Mouse (Mus musculus) R1 (cell line): ENCODE results near the gene Spout1.
"Not testable (repeated sequence)": the region's sequence is repeated elsewhere in the genome, so short reads cannot be mapped to it uniquely, and the experiment has no call there.

Experiments
- DNase-seq: peaks from one replicate; pipeline ENCODE4 v3.0.0-alpha.2; 2018; ENCODE audit warnings: low read depth, low spot score

Spout1 gene

DNA sequence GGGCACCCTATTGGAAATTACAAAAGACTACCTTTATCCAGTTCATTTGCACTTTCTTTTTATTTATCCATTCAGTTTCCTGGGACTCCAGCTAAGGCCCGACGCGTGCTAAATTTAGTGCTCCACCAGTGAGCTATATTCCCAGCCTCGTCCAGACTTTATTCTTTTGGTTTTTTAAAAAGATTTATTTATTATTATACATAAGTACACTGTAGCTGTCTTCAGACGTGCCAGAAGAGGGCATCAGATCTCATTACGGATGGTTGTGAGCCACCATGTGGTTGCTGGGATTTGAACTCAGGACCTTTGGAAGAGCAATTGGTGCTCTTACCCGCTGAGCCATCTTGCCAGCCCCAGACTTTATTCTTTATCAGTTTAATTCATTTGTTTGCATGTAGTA is 452 bp upstream of the Spout1 start:
- not testable (repeated sequence) for DNase-seq

DNA sequence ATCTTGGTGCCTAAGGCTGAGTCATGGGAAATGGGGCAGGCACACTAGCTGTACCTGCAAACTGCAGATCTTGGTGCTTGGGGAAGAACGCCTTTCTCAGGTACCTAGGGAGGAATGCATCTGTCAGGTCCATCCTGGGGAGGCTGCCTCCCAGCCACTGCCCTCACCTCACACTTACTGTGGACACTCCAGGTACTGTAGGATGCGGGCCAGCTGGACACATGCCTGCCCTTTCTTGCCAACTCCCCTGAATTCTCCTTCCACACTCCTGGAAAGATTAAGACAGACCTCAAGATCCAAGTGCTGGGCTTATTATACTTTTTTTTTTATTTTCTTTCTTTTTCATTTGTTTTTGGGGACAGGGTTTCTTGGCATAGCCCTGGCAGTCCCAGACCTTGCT is 1.7 kb downstream of the Spout1 start:
- DNase-seq = no peak

DNA sequence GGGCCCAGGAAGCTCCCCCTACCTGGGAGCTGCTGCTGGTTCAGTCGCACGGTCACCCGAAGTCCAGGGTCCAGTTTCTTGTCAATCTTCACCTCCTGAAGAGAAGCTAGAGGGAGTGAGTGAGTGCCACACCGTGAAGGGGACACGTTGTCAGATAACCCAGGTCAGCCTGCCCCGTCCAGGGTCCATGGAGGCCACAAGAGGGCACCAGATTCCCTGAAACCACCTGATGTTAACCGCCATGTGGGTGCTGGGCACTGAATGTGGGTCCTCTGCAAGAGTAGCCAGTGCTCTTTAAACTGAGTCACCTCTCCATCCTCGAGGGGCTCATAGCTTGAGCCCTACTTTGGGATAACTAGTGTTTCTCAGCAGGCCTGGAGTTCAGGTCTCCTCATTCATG is 2.4 kb downstream of the Spout1 start:
- no peak for DNase-seq

DNA sequence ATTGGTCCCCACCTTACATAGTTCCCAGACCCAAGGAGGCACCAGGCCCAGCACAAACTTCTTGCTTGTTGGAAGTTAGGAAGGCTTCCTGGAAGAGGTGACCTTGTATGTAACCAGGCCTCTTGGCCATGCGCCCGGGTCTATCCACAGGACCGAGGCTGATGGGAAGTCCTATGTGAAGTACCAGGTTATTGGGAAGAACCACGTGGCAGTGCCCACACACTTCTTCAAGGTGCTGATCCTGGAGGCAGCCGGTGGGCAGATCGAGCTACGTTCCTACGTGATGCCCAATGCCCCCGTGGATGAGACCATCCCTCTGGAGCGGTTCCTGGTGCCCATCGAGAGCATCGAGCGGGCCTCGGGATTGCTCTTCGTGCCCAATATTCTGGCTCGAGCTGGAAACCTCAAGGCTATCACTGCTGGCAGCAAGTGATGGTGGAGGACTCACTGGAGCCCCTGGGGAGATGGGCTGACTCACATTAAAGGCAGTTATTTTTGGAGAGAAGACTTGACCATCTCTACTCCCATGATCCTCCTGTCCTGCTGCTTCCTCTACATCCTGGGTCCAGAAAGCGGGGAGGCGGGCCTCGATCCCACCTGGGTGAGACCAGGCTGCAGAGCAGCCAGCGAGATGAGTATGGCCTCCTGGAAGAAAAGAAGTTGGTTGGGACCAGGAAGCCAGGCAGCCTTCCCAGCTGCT is 4.6 kb downstream of the Spout1 start:
- no peak for DNase-seq

DNA sequence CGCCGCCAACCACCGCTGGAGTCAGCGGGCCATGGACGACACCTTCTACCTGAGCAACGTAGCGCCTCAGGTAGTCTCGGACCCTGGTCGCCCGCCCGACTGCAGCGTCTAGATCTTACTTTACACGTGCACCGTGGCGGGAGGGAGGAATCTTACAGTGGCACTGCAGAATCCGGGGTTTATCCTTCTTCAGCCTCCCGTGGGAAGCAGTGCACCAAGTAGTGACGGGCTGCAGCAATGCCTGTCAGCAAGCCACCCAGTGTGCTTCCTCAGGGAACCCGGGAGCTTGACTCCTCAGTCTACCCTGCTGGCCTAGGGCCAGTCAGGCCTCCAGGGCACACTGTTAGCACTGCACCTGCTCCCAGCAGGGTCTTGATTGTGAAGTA is 6.3 kb downstream of the Spout1 start:
- DNase-seq = peak; percentile 65

DNA sequence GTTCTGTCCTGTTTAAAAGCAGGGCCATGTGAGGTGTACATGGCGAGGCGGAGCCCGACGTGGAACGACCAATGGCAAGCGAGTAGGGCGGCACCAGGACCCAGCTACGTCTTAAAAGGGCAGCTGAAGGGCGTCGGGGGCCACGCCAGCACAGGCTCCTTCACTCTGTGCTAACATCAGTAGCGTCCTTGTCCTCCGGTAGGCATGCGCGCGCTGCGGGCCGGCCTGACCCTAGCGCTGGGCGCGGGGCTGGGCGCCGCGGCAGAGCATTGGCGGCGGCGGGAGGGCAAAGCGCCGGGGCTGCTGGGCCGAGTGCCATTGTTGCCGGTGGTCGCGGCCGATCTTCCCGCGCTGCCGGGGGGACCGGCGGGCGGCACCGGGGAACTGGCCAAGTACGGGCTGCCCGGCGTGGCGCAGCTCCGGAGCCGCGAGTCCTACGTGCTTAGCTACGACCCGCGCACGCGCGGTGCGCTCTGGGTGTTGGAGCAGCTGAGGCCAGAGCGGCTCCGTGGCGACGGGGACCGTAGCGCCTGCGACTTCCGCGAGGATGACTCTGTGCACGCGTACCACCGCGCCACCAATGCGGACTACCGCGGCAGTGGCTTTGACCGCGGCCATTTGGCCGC is 6.8 kb downstream of the Spout1 start, which contains the start of gene Endog:
Gene Endog, plus strand, starts transcription at position 123 of the 626 bp plus-strand sequence.
- peak; percentile 93 for DNase-seq

DNA sequence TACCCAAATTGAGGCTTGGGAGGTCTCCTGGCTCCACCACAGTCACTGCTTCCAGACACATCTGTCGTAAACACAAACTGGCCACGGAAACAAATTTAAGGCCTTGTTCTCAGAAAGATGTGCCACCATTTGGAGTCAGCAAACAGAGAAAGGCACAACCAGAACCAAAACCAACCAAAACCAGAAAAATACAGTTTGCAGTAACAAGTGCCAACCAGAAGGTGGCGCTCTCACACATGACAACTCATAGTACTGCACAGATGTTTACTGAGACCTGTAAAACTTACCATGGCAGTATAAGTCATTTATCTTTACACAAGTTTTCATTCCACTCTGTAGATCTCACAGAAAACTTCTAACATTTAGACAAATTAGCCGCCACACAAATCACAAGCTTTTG is 11.6 kb downstream of the Spout1 start:
- DNase-seq = peak; percentile 79

DNA sequence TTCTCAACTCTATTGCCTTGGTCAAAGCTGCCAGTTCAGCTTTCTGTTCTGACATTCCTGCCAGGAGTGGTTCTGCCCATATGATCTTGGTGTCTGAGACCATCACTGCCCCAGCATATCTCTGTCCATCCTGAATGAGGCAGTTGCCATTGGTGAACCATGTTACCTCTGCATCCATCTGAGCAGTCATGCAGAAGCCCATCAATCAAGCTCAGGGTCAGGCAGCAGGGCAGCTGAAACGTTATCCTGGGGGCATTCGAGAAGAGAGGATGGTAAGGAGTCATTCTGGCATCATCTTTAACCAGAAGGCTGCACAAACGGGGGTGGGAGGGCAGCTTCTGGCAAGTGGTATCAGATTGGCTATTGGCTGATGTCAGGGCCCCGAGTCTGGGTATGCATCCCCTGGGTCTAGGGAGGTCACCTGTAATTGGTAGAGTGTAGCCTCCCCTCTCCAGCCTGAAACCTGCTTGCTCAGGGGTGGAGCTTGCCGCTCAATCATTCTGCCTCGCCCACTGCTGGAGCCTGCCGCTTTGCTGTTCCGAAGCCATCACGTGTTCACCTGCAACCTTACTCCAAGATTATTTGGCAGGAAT is 13.8 kb downstream of the Spout1 start:
- no peak for DNase-seq

DNA sequence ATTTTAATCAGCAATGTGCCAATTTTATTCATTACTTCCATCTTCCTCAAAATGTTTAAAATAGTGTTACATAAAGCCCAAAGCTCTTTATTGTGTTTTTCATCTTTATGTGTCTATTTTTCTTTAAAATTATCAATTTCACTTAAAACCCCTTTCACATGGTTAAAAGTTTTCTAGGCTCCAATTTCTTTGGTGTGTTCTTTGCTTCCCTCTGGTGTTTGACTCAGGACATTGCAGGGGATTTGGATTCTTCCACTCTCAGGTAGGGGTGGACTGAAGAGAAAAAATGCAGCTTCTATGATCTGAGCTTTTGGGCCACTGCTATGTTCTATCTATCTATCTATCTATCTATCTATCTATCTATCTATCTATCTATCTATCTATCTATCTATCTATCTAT is 16.4 kb downstream of the Spout1 start:
- DNase-seq = peak; percentile 69

DNA sequence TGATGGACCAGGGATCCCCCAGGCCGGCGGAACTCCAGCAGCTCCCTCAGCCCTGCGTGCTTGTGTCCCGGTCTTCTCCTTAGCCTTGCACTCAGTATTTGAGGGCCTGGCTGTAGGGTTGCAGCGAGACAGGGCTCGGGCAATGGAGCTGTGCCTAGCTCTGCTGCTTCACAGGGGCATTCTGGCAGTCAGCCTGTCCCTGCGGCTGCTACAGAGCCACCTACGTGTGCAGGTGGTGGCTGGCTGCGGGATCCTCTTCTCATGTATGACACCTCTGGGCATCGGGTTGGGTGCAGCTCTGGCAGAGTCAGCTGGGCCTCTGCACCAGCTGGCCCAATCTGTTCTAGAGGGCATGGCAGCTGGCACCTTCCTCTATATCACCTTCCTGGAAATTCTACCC is 18.4 kb downstream of the Spout1 start:
- not testable (repeated sequence) for DNase-seq

DNA sequence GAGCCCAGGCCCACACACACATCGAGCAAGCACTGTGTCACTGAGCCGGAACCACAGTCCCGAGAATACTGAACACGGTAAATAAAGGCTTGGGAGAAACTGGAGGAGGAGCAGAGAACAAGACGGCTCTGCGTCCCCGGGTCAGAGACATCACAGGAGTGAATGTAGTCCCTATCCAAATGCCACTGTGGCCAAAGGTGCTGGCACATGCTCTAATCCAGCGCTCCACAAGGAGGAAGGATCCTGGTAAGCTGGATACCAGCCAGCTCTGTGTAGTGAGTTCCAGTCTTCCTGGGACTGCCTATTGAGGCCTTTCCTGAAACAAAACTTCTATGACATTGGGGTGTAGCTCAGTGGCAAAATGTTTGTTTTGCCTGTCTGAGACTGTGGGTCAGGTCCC is 25.6 kb downstream of the Spout1 start:
- DNase-seq = no peak

DNA sequence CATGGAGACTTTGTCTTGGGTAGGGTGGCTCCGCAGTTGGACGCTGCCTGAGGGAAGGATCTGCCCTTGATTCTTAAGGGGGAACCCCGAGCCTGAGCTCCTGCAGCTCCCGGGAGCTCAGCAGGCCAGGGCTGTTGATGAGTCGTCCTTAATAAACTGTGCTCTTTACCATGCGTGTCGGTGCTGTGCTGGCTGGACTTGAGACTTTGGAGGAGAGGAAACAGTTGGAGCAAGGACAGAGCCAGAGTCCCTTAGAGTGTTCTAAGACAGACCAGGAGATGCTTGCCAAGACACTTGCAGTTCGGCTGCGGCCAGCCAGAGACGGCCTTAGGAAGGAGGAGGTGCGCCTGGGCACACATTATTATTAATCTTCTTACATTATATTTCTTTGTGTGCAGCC is 26.4 kb downstream of the Spout1 start:
- no peak for DNase-seq

DNA sequence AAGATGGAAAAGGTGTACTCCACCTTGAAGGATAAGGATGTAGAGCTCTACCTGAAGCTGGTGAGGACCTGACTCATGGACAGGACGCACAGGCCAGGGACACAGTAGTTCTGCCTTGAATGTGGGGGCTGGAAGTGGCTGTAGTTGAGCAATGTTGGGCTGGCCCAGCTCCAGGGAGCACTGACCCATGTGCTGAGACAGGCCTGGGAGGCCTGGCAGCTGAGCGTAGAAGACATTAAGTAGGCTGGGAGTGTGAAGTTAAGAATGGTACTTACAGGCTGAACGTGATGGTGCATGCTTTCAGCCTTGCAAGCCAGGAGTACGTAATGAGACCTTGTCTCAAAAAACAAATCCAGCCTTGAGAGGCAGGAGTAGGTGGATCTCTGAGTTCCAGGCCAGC is 30.8 kb downstream of the Spout1 start:
- DNase-seq = no peak

DNA sequence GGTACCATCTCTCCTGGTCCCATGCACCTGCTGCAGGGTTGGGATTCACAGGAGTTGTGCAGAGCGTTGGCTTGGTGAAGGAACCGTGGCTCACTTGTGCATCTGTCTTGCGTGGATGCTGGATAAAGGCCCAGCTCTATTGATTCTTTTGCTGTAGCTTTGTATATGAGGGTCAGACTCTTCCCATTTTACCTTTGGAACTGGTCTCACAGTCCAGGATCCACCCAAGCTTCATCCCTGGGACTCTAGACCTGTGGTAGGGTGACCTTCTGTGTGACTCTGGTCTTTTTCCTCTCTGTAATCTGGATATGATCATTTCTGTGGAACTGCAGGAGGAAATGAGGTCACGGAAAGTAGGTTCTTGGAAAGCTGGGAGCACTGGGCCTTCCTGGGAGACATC is 33.8 kb downstream of the Spout1 start:
- no peak for DNase-seq

DNA sequence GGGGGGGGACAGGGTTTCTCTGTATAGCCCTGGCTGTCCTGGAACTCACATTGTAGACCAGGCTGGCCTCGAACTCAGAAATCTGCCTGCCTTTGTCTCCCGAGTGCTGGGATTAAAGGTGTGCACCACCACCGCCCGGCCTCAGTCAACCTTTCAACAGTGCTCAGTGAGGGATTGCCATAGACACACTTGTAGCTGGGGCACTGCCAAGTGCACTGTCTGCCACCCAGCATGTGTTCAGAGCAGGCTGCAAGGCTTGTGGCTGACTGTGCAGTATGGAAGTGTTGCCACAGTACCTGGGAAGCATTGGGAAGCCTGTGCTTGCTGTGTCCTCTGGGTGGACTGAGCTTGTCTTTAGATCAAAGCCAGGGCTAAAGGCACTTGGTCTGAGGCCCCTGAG is 38.2 kb downstream of the Spout1 start:
- DNase-seq = not testable (repeated sequence)

DNA sequence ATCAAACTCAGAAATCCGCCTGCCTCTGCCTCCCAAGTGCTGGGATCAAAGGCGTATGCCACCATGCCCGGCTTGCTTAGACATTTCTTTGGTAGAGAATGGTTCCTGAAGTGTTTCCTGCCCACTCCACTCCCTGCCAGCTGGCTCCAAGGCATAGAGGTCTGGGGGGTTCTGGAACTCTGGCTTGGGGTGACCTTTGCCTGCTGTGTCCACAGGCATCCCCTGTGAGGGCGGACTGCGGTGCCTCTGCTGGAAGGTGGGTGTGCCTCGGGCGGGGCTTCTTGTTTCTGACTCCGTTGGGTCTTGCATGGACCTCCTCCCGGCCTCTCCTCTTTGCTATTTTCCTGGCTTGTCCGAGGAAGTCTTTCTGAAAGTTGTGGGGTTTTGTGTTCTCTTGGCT is 41.8 kb downstream of the Spout1 start:
- DNase-seq = no peak

DNA sequence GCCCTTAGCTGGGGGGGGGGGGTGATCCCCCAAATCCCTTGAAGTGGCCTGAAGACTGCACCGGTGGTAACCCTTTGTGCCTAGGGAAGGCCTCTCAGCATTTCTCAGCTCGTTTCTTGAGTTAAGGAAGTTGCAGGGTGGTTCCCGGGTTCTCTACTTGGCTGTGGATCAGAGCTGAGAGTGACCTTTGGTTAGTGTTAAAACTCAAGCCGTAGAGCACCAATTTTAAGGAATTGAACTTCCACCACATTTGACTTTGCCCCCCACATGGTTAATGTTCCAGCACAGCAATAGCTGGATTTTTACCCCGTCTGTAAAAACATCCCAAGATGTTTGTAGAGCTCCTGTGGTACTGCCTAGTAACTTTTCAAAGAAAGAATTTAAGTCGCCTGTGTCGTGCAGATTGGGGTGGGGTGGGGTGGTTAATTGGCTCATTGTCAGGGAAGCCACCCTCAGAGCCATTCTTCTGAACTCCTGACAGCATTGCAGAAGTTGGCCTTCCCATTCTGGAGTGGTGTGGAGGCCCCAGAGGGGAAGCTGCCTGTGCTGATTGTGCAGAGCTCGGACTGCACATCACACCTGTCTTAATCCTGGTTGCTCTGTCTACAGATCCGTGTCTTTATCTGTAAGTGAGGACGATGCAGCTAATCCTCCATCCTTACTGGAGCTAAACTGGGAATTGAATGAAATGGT is 43.2 kb downstream of the Spout1 start:
- peak; percentile 91 for DNase-seq

DNA sequence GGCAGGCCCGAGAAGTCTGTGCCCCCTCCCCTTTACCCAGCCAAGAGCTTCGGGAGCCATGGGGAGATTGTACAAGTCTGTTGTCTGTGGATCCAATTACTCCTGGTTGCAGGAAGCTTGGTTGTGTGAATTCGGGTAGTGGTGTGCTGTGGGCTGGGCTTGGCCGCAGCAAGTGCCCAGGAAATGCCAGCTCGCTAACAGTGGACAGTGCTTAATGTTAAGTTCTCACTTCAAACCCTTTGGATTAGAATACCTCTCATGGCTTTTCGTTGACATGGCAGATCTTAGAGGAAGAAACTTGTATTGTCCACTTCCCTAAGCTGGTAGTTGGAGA is 43.9 kb downstream of the Spout1 start:
- DNase-seq = no peak

DNA sequence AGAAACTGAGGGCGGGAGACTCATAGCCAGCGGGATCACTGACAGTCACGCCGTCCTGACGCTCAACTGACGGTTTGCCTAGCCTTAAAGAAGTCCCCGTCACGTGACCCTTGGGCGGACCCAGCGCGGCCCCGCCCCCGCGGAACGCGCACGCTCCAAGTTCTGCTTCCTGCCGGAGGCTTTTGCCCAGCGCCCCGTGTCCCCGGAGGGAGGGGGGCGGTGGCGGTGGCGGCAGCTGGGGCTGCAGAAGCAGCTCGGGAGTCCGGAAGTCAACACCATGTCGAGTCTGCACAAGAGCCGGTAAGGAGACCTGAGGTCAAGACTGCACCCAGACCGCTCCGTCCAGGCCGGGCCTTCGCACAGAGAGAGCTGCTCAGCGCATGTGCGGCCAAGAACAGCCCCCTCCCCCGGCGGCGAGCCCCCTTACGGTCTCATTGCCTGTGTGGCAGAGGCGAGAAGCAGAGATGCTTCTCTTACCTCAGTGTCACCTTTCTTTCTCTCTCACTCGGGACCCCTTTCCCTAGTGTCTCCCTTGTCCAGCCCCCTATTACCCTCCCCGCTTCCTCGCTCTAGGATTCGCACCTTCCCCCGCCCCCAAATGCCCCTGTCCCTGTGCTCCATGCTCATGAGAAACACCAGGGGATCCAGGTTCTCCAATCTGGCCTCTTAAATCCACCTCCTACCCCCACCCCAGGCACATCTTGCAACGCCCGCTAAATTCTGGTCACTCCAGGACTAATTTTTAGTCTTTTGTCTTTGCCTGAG is 44.5 kb downstream of the Spout1 start, which contains the start of gene Tbc1d13:
Gene Tbc1d13, plus strand, starts transcription at position 134 of the 765 bp plus-strand sequence.
- peak; percentile 96 for DNase-seq

DNA sequence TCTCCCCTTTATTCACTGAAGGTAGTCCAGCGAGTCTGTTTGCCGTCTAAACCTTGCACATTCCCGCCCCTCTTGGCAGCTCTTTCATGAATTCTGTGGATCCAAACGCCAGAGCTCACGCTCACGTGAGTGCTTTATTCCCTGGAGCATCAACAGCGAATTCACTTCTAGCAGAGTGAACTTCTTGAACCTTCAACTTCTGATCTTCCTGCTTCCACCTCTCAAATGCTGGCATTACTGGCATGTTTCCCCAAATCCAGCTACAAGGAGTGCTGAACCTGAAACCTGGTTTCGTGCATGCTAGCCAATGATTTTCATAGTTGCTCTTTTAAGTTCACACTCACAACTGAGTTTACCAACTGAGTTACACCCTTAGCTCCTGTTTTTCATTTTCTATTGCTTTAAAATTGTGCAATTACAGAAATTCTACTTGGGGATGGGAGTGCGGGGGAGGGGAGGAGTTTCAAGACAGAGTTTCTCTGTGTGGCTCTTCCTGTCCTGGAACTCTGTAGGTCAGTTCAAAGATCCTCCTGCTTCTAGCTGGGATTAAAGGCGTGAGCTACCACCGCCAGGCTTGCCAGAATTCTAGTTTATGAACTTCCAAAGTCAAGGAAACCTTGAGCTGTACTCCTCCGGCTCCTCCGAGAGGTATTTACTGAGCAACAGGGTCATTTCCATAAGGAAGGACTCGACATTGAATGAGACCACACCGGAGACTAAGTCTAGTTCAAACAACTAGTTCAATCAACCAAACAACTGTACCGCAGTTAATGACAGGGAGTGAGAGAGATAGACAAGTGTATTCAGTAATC is 45.3 kb downstream of the Spout1 start:
- peak; percentile 66 for DNase-seq

DNA sequence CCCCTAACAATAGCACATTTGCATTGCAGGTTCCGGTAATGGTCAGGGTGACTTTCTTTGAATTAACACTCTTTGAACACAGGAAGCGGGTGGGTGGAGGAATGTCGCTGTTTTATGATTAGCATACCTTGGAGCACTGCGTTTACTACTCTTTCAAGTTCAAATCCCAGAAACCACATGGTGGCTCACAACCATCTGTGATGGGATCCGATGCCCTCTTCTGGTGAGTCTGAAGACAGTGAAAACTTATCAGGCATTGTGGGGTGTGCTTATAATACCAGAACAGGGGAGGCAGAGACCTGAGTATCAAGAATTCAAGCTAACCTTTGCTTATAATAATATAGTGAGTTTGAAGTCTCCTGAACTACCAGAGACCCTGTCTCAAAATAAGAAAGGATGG is 47.0 kb downstream of the Spout1 start:
- peak; percentile 81 for DNase-seq
